Mouse (Mus musculus) E14TG2a.4 (cell line): ENCODE data around the gene Cox8a.

Experiments
- CTCF ChIP-seq: conservative IDR thresholded peaks from 2 replicates; pipeline ENCODE4 v1.5.1; 2014; ENCODE audit warnings: low read length
- NANOG ChIP-seq: IDR thresholded peaks from 2 replicates; pipeline ENCODE4 v1.6.1; 2014; ENCODE audit warnings: borderline replicate concordance, low read length, mixed read lengths
- POU5F1 ChIP-seq: IDR thresholded peaks from 2 replicates; pipeline ENCODE4 v1.6.1; 2014; ENCODE audit warnings: low read length, borderline replicate concordance

DNA sequence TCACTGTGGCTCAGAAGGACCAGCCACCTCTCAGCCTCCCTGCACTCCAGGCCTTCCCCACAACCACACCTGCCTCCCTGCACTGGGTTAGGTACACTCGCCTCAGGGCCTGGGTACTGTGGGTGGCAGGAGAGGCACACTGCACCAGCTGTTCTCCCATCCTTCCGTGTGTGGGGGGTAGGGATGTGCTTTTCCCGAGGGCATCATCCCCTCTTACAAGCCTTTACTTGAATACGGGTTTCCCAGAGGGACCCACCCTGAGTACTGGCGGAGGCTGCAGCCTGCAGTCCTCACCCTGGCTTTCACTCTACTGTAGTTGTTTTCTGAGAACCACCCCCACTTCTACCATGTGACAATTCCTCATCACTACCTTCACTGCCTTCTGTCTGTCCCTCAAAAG lies 30.3 kb downstream of the Cox8a start:
- TF ChIP-seq CTCF (no peak), POU5F1 (no peak), NANOG (no peak)
